Mouse (Mus musculus): Measurements from ENCODE around the gene AI413582. TPM values are rescaled to one million over a fixed set of nuclear protein-coding genes. Genes with fewer than 3 reads are reported as not detected.
A peak's percentile ranks its signal among the peaks of the same experiment; 100 is the strongest.

The AI413582 gene
- polyA plus RNA-seq, 1 experiment from 2014 or later = 19.7 TPM

DNA sequence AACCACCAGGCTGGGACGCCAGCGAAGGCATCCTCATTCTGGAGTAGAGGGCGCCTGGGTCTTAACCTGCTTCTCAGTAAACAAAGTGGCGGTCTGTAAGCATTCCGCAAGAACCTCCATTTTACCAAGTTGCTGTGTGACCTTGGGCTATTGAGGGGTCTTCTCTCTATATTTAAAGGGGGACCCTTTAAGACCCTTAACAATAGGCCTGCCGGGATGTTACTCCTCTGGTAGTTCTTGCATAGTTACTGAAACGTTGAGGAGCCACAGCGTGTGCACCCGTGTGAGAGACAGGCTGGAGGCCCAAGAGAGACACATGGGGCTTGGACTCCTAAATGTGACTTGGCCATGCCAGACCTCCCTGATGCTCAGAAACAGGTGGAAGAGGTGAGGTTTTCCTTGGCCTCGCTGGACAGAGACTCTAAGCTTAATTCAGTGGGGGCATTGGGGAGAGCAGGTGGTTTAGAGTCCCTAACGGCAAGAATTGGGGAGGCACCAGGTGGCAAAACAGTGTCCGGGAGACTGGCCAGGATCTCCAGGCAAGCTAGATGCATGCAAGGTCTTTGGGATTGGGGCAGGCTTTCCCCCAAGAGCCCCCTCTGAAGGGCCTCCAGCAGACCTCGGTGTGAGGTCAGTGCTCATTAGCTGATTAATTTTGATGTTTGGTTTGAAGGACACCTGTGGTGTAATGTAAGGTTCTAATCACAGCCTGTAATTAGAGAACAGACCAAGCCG is 7.5 kb downstream of the AI413582 start:
- Histone ChIP-seq H3K27ac (peak overlapping the region; percentile 99), H3K4me3 (peak overlapping the region; percentile 97), H3K4me1 (peaks cover 73% of the 10 kb centered on the region), H3K36me3 (peaks cover 23% of the 10 kb centered on the region), H3K9me3 (no peaks in the 10 kb centered on the region), H3K27me3 (ENCODE audit: insufficient read depth, poor library complexity, severe bottlenecking) (no peaks in the 10 kb centered on the region)
- no peak for DNase-seq (ENCODE audit: low spot score)
- WGBS = 3% methylated on average over 14 of the region's 14 CpGs

DNA sequence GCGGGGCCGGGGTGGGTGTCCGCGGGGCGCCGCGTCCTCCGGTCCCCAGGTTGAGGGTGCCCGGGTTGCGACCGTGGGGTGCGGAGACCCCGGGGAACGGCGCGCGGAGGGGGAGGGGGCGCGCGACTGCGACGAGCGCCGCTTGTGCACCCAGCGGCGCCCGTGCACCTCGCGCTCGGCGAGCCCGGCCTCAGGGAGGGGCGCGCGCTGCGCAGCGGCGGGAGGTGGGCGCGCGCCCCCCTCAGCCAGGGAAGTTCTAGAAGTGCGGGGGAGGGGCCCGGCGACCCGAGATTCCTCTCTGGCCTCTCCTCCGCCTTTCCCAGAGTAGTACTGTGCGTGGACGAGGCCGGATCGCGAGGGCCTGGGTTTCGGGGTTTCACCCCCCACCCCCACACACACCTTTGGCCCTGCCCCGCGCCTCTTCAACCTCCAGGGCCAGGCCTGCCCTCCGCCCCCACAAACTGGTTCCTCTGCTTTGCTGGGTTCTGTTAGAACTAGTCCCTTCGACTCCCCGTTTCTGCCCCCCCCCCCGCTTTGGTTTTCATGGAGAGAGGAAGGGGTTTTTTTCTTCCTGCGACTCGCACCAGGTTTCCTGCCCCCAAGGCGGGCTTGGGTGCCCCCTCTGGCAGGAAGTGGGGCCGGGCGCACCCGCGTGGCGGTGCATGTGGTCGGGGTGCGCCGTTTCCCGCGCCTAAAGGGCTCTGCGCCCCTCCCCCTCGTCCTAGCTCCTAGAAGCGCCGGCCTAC is 8.2 kb downstream of the AI413582 start:
- no peaks in the 10 kb centered on the region for H3K9me3 ChIP-seq
- peak overlapping the region; percentile 99 for H3K27ac ChIP-seq
- 2% methylated on average over 69 of the region's 75 CpGs for WGBS
- H3K27me3 ChIP-seq (ENCODE audit: insufficient read depth, poor library complexity, severe bottlenecking) = no peaks in the 10 kb centered on the region
- DNase-seq (ENCODE audit: low spot score) = peak; percentile 90
- H3K4me1 ChIP-seq = peaks cover 80% of the 10 kb centered on the region
- H3K36me3 ChIP-seq = peaks cover 23% of the 10 kb centered on the region
- H3K4me3 ChIP-seq = peak overlapping the region; percentile 97

DNA sequence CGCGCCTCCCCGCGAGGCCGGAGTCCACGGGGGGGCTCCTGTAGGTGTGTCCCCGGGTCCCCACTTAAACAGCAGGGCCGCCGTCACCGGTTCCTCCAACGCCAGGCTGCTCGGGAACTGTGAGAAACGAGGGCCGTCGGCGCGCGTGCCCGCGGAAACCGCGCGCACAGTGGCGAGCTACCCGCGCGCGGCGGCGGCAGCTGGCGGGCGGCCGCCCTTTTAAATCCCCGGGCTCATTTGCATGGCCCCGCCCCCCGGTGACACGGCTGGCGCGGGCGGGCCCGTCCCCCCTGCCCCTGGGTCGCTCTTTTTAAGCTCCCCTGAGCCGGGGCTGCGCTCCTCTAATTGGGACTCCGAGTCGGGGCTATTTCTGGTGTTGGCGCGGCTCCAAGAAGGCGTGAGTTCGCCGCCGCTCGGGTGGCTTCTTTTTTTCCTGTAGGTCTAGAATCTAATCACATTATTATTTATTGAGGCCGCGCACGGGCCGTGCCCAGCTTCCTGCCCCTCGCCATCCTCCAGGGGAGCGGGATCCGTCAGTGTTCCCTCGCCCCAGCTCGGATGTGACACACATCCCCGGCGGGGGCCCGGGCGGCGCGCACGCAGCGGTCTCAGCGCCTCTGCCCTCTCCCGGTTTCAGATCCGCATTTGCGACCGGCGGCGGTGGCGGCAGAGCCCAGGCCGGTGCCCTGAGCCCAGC is 9.1 kb downstream of the AI413582 start, which contains the start of gene Hmga1:
TSS of gene Hmga1 (plus strand) at position 183 of the 697 bp plus-strand sequence.
- no peaks in the 10 kb centered on the region for H3K9me3 ChIP-seq
- H3K4me3 ChIP-seq = peak within 1 kb of the TSS; percentile 97
- H3K27me3 ChIP-seq (ENCODE audit: insufficient read depth, poor library complexity, severe bottlenecking) = no peaks in the 10 kb centered on the region
- H3K27ac ChIP-seq = peak within 1 kb of the TSS; percentile 99
- H3K36me3 ChIP-seq = peaks cover 18% of the 10 kb centered on the region
- under 1% methylated on average over 79 of the region's 79 CpGs for WGBS
- H3K4me1 ChIP-seq = peaks cover 78% of the 10 kb centered on the region
- DNase-seq (ENCODE audit: low spot score) = peak; percentile 95

DNA sequence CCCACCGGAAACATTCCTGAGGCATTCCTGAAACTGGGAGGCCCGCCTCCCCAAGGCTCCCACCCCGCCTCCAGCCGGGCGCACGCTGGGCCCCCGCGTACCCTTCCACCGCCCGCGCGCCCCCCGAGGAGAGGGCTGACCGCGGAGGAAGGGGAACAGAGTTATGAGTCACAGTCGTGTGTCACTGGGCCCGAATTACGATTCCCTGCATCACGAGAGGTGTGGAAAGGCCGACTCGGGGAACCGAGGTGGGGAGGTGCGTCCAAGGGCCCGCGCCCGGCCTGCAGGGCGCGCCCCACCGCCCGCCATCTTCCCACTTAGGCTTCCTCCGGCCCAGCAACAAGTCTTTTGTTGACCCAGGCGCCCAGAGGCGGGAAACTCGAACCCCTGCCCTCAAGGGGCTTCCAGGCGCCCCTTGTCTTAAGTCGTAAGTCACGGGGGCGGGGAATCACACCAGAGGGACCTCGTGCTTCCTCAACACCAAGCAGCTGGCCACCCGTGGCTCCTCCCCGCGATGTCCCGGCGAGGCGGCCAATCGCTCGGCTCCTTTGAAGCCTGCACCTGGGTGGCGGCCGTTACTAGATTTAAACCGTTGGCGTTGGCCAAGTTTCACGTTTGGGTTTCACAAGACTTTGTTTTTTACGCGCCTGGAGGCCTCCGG is 9.9 kb downstream of the AI413582 start:
- Histone ChIP-seq H3K36me3 (peaks cover 9% of the 10 kb centered on the region), H3K27ac (peak overlapping the region; percentile 99), H3K27me3 (ENCODE audit: insufficient read depth, poor library complexity, severe bottlenecking) (no peaks in the 10 kb centered on the region), H3K9me3 (no peaks in the 10 kb centered on the region), H3K4me1 (peaks cover 70% of the 10 kb centered on the region), H3K4me3 (peak overlapping the region; percentile 97)
- WGBS = under 1% methylated on average over 55 of the region's 55 CpGs
- DNase-seq (ENCODE audit: low spot score) = peak; percentile 95

DNA sequence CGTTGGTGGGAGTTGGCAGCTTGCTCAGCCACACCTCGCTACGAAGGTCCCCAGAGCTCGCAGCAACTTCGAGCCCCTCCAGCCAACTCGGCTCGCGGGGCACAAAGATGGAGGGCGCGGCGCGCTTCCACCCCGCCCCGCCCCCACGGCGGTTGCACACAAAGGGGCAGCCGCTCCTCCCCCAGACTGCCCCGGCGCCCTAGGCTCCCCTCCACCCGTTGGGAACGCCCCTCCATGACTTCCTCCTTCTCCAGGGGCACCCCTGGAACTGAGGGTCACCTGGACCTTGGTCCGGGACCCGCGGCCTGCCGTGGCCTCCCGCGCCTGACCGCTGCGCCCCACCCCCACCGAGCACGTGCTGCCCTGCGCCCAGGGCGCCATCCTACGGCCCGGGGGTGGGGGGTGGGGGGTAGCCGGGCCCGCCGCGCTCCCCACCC is 10.5 kb downstream of the AI413582 start:
- DNase-seq (ENCODE audit: low spot score) = peak; percentile 93
- H3K4me1 ChIP-seq = peaks cover 65% of the 10 kb centered on the region

DNA sequence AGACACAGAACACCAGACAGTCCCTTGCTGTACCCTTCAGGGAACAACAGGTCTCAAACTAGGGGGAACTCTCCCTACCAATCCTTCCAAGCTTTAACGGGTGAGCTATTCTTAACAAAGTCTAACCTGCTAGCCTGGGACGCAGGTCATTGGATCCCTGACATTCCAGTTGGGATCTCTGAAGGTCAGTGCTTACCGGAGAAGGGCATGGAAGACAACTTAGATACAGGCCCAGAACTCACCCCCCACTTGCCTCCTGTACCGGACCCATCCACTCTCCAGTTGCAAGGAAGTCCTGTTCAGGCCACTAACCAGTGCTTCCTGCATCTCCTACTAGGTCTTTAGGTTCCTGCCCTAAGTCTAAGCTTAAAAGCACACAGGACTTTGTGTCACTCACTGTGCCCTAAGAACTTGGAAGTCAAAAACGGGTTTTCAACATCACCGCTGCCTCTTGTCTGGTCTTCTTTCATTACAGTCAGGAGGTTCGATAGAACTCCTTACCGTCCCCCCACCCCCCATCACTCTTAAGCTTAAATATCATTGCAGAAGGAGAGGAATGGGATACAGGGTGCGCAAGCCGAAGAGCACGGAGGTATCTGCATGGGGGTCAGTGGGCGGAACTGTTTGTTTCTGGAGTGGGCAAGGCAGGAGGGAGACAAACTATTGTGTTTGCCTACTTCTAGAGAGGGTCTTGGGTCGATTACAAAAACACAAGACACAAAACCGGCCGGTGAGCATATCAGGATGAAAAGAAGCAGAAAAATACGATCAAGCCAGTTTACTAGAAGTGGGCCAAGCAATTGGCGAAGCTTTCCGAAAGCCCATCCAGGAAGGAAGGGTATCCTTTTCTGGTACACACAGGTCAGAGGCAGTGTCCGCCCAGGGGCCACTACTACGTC is 11.2 kb downstream of the AI413582 start:
- Histone ChIP-seq H3K9me3 (no peaks in the 10 kb centered on the region), H3K4me1 (peaks cover 64% of the 10 kb centered on the region), H3K4me3 (peak overlapping the region; percentile 97), H3K27ac (peak overlapping the region; percentile 99), H3K27me3 (ENCODE audit: insufficient read depth, poor library complexity, severe bottlenecking) (no peaks in the 10 kb centered on the region), H3K36me3 (no peaks in the 10 kb centered on the region)
- 35% methylated on average over 20 of the region's 20 CpGs for WGBS
- DNase-seq (ENCODE audit: low spot score) = no peak

More for the DNA sequence above, 10.5 kb downstream of the AI413582 start:
- under 1% methylated on average over 37 of the region's 39 CpGs for WGBS
- H3K36me3 ChIP-seq = peaks cover 4% of the 10 kb centered on the region
- H3K27ac ChIP-seq = peak overlapping the region; percentile 99
- no peaks in the 10 kb centered on the region for H3K9me3 ChIP-seq
- H3K27me3 ChIP-seq (ENCODE audit: insufficient read depth, poor library complexity, severe bottlenecking) = no peaks in the 10 kb centered on the region
- peak overlapping the region; percentile 97 for H3K4me3 ChIP-seq

DNA sequence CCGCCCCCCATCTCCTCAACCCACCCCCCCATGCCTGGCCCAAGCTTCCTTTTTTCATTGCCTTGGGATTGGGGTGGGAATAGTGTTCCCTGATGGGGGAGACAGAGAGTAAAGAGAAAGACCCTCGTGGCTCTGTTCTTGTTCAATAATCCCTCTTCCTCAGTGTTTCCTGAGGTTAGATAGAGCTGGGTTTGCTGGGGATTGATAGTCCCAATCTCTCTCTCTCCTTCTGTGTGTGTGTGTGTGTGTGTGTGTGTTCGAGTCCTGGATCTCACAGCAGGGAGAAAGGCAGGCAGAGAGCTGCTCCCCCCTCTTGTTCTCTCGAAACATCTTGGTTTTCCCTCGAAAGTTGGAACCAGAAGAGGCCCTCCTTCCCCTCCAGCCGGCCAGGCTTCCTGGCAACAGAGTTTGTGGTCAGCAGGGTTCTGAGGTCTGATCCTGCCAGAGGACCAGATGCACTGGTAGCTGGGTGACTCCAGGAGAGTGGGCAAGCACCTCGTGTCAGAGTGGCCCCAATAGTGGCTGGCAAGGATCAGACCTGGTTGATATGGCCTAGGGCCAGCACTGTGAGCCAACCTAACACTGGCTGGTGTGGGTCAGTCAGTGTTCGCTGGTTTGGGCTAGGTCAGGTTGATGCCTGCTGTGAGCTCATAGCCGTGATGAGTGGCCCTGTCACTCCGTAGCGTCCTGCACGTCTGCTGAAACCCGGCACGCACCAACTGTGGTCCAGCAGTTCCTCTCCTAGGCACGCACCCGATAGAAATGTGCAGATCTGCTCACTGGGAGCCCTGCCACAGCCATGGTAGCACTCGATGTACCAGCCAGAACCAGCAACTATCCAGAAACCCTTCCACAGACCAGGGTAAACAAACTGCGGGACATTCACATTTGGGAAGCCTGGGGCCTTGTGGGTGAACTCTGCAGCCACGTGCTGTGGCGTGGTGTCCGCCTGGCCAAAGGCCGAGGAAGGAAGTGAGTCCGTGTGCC is 13.0 kb downstream of the AI413582 start:
- WGBS = 78% methylated on average over 23 of the region's 23 CpGs
- H3K27me3 ChIP-seq (ENCODE audit: insufficient read depth, poor library complexity, severe bottlenecking) = no peaks in the 10 kb centered on the region
- no peak overlapping the region for H3K4me3 ChIP-seq
- H3K9me3 ChIP-seq = no peaks in the 10 kb centered on the region
- peak overlapping the region; percentile 62 for H3K27ac ChIP-seq
- no peak for DNase-seq (ENCODE audit: low spot score)
- H3K4me1 ChIP-seq = peaks cover 58% of the 10 kb centered on the region
- H3K36me3 ChIP-seq = no peaks in the 10 kb centered on the region

DNA sequence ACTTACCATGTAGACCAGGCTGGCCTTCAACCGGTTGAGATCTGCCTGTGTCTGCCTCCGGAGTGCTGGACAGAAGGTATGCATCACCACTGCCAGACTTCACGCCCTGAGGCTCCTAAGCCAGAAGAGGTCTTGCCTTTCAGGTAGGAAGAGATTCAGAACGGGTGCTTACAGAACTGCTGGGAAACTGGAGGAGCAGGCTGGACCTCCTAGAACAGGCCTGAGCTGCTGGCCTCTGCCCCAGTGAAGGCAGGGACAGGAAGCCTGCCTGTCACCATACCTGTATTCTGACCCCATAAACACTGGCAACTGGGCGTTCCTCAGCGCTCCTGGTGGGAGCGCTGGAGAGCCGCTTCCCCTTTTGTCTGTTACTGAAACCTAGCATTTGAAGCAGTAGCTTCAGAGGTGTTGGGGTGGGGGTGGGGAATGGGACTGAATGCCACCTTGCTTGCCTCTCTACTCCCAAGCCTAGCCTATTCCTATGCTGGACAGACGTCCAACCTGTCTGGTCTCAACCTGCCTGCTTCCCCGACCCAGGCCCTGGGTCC is 14.1 kb downstream of the AI413582 start:
- Histone ChIP-seq H3K36me3 (no peaks in the 10 kb centered on the region), H3K4me1 (peaks cover 63% of the 10 kb centered on the region), H3K4me3 (no peak overlapping the region), H3K27me3 (ENCODE audit: insufficient read depth, poor library complexity, severe bottlenecking) (0 out of 2 replicates have a peak, but pooled peaks cover 5% of the 10 kb centered on the region), H3K9me3 (no peaks in the 10 kb centered on the region), H3K27ac (peak overlapping the region; percentile 62; the same call in 1 of the 2 replicates)
- 61% methylated on average over 10 of the region's 10 CpGs for WGBS
- no peak for DNase-seq (ENCODE audit: low spot score)

DNA sequence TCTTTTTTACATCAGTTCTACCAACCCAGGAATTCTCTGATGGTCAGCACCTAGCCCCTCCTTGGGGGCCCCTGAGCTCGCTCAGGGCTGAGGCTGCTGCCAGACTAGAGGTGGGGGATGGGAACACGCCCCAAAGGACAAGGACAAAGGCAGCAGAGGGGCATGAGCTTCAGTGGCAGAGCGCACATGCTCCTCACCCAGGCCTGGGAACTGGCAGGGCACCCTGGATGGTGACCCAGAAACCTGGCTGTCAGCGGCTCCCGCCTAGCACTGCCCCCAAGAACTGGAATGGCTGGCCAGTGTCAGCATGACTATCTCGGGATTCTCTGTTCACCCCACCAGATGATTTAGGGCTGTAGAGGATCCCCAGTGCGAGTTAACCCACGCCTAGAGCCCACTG is 16.3 kb downstream of the AI413582 start:
- Histone ChIP-seq H3K27me3 (ENCODE audit: insufficient read depth, poor library complexity, severe bottlenecking) (peaks cover 13% of the 10 kb centered on the region; the same call in 1 of the 2 replicates), H3K4me3 (0 out of 2 replicates have a peak overlapping the region, but pooled peaks have one; percentile 3), H3K9me3 (no peaks in the 10 kb centered on the region), H3K4me1 (peaks cover 43% of the 10 kb centered on the region), H3K27ac (peak overlapping the region; percentile 84), H3K36me3 (no peaks in the 10 kb centered on the region)
- no peak for DNase-seq (ENCODE audit: low spot score)
- 54% methylated on average over 8 of the region's 8 CpGs for WGBS

DNA sequence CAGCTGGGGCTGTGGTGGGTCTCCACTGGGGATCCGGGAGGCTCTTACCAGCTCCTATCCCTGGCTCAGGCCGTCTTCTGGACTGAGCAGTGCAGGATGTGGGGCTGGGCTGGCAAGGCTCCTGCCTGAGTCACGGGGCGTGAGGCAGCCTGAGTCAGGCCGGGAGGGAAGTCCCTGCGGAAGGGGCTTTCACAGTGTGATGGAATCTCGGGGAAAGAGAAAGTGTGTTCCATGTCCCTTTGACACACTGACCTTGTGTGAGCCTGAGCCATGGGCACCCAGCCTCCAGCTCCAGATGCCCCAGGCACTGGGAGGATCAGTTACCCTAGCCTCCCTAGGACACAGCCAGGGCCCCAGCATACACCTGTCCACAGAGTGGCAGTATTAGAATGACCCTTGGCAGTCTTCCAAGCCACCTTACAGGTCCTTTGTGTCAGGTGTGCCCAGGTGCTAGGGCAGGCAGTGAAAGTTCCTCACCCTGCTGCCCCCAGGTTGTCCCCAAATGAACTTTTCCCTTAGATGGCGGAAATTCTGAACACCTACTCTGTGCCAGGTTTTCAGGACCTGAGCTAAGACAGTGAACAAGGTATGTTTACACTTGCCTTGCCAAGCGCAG is 18.2 kb downstream of the AI413582 start:
- 0 out of 2 replicates have a peak overlapping the region, but pooled peaks have one; percentile 1 for H3K4me3 ChIP-seq
- peaks cover 34% of the 10 kb centered on the region for H3K4me1 ChIP-seq
- whole genome bisulfite sequencing = 58% methylated on average over 9 of the region's 9 CpGs
- H3K27me3 ChIP-seq (ENCODE audit: insufficient read depth, poor library complexity, severe bottlenecking) = peaks cover 13% of the 10 kb centered on the region; the same call in 1 of the 2 replicates
- peak overlapping the region; percentile 44 for H3K27ac ChIP-seq
- no peak for DNase-seq (ENCODE audit: low spot score)
- no peaks in the 10 kb centered on the region for H3K9me3 ChIP-seq
- H3K36me3 ChIP-seq = no peaks in the 10 kb centered on the region

Measured in heart, embryonic 10.5 days (tissue).